Mouse (Mus musculus) liver, embryonic 13.5 days (tissue): ENCODE results near the gene Sec14l1. TPM values are rescaled to one million over a fixed set of nuclear protein-coding genes. Genes with fewer than 3 reads are reported as not detected.
A peak's percentile ranks its signal among the peaks of the same experiment; 100 is the strongest.

ENCODE experiments used
- ATAC-seq: fragments of 200-750 bp; cut with Nextera tagmentation; 2 replicates; pipeline ENCODE4 v1.8.0; 2017; ENCODE audit warnings: low read depth, mild to moderate bottlenecking, moderate number of reproducible peaks, moderate library complexity
- DNase-seq: peaks from one replicate; pipeline ENCODE4 v3.0.0; 2022
- H3K27ac ChIP-seq: fragments of 300-500 bp; sonication (generic); 2 replicates; pipeline ENCODE4 v1.5.1; 2015; ENCODE audit warnings: moderate library complexity, mild to moderate bottlenecking, inconsistent platforms
- H3K27me3 ChIP-seq: fragments of 300-500 bp; sonication (generic); 2 replicates; pipeline ENCODE4 v1.6.1; 2015; ENCODE audit warnings: mild to moderate bottlenecking, inconsistent platforms
- H3K36me3 ChIP-seq: fragments of 300-500 bp; sonication (generic); 2 replicates; pipeline ENCODE4 v1.6.1; 2015; ENCODE audit warnings: mild to moderate bottlenecking, inconsistent platforms
- H3K4me1 ChIP-seq: fragments of 300-500 bp; sonication (generic); replicated peaks from 2 replicates; pipeline ENCODE4 v1.6.1; 2015; ENCODE audit warnings: inconsistent platforms
- H3K4me2 ChIP-seq: fragments of 300-500 bp; sonication (generic); 2 replicates; pipeline ENCODE4 v1.6.1; 2015; ENCODE audit warnings: inconsistent platforms, mild to moderate bottlenecking, moderate library complexity
- H3K4me3 ChIP-seq: fragments of 300-500 bp; sonication (generic); replicated peaks from 2 replicates; pipeline ENCODE4 v1.5.1; 2015; ENCODE audit warnings: mild to moderate bottlenecking, inconsistent platforms
- H3K9ac ChIP-seq: fragments of 300-500 bp; sonication (generic); 2 replicates; pipeline ENCODE4 v1.6.1; 2015; ENCODE audit warnings: mild to moderate bottlenecking, inconsistent platforms
- H3K9me3 ChIP-seq: fragments of 300-500 bp; sonication (generic); replicated peaks from 2 replicates; pipeline ENCODE4 v1.6.1; 2016; ENCODE audit warnings: inconsistent platforms
- WGBS: fragments of 180-500 bp; shearing (Covaris S2); methylation state at CpG from one replicate; pipeline ENCODE4 v1.1.7; 2015; ENCODE audit not compliant: insufficient replicate concordance; 5-methylcytosine and 5-hydroxymethylcytosine counted together
- polyA plus RNA-seq: library from polyadenylated mRNA; unstranded; fragments of >200 nt; fragmentation: Nextera tagmentation; extraction: Ambion mirVana; gene quantifications from 2 replicates; pipeline ENCODE4 v1.2.1, GENCODE M21; 2015

The Sec14l1 gene
- polyA plus RNA-seq, 1 experiment from 2014 or later: 19.7 TPM

DNA sequence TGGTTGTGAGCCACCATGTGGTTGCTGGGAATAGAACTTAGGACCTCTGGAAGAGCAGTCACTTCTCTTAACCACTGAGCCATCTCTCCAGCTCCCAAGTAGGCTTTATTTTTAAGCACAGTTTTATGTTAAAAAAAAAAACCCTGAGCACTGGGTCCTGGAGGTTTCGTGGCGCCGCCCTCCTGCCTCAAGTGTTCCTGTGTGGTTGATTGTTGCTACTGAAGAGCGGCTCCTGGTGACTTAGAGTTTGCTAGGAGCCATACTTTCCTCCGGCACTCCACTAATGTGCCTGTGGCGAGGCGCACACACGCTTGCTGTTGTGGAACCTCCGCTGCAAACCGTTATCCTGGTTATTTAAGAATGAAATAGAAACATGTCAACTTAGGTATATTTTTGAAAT lies 16.5 kb downstream of the Sec14l1 start:
- 88% methylated on average over 10 of the region's 10 CpGs for WGBS
- H3K4me2 ChIP-seq: no peak overlapping the region
- H3K4me1 ChIP-seq: peaks cover 57% of the 10 kb centered on the region
- H3K36me3 ChIP-seq: 0 out of 2 replicates have a peak, but pooled peaks cover 6% of the 10 kb centered on the region
- H3K27ac ChIP-seq: no peak overlapping the region
- no peak overlapping the region for H3K9ac ChIP-seq
- H3K4me3 ChIP-seq: no peak overlapping the region
- ATAC-seq: no peak
- H3K27me3 ChIP-seq: no peaks in the 10 kb centered on the region
- no peaks in the 10 kb centered on the region for H3K9me3 ChIP-seq
- no peak for DNase-seq

DNA sequence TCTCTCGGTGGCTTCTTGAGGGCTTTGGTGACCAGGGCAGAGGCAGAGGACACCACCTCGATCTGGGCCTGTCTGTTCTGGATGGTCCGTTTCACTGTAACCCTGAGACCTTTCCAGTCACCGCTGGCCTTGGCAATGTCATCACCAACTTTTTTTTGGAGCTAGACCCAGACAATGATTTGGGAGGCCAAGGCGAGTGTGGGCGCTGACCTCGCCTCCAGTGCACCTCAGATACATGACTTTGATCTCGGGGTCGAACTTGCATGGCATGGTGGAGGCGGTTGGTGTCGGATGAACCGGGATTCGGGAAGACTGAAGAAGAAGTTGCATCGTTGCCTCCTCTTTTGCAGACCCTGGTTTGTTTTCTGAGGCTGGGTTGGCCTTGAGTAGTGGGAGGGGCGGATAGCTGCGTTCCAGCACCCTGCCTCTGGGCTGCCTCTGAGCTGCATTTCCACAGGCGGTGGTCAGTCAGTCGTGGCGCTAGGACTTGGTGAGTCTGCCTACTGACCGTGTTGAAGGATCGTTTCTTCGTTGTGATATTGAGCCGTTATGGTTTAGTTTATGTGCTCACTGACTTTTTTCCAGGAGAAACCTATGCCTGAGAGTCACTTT lies 19.9 kb downstream of the Sec14l1 start:
- H3K4me3 ChIP-seq: no peak overlapping the region
- ATAC-seq (no peak), DNase-seq (no peak)
- no peaks in the 10 kb centered on the region for H3K9me3 ChIP-seq
- H3K4me2 ChIP-seq: no peak overlapping the region
- 75% methylated on average over 23 of the region's 23 CpGs for whole genome bisulfite sequencing
- no peaks in the 10 kb centered on the region for H3K27me3 ChIP-seq
- no peak overlapping the region for H3K27ac ChIP-seq
- 0 out of 2 replicates have a peak, but pooled peaks cover 4% of the 10 kb centered on the region for H3K36me3 ChIP-seq
- peaks cover 44% of the 10 kb centered on the region for H3K4me1 ChIP-seq
- no peak overlapping the region for H3K9ac ChIP-seq

GRCm38 (mm10) chr11:117135457-117136290 lies 20.7 kb downstream of the Sec14l1 start:
- H3K36me3 ChIP-seq: no peaks in the 10 kb centered on the region
- peaks cover 40% of the 10 kb centered on the region for H3K4me1 ChIP-seq
- ATAC-seq: no peak
- H3K9me3 ChIP-seq: no peaks in the 10 kb centered on the region
- no peak for DNase-seq
- 40% methylated on average over 17 of the region's 17 CpGs for WGBS
- no peak overlapping the region for H3K9ac ChIP-seq
- no peaks in the 10 kb centered on the region for H3K27me3 ChIP-seq
- H3K27ac ChIP-seq: peak overlapping the region; percentile 52
- H3K4me2 ChIP-seq: no peak overlapping the region
- no peak overlapping the region for H3K4me3 ChIP-seq

- no peak for ATAC-seq
- no peak overlapping the region for H3K27ac ChIP-seq
Measured at GRCm38 (mm10) chr11:117136880-117137279, 21.9 kb downstream of the Sec14l1 start.

DNA sequence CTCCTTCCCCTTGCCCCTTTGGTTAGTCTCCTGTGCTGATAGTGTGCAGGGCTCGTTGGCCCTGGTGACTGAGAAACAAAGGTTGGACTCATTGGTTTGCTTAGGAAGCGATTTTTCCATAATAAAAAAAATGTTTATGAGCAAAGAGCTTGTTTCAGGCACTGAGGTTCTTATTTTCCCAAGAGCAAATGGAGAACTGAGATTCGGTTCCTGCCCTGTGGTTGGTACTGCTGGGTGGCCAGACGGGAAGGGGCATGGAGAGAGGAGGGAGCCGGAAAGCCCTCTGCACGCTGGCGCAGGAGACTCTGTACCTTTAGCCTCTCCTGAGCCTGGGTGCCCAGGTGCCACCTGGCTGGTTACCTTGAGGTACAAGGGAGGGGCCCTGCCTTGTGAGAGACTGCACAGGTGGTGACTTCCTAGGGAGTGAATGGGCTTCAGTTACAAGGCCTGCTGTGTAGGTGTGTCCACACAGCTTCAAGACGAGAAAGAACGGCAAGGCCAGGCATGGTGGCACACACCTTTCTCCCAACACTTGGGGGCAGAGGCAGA lies 23.3 kb downstream of the Sec14l1 start:
- peaks cover 22% of the 10 kb centered on the region for H3K36me3 ChIP-seq
- no peak for DNase-seq
- WGBS: 80% methylated on average over 9 of the region's 9 CpGs
- no peak overlapping the region for H3K27ac ChIP-seq
- H3K9ac ChIP-seq: no peak overlapping the region
- ATAC-seq: no peak
- no peak overlapping the region for H3K4me2 ChIP-seq
- no peak overlapping the region for H3K4me3 ChIP-seq
- H3K4me1 ChIP-seq: peaks cover 37% of the 10 kb centered on the region
- no peaks in the 10 kb centered on the region for H3K9me3 ChIP-seq
- H3K27me3 ChIP-seq: no peaks in the 10 kb centered on the region

More at GRCm38 (mm10) chr11:117136880-117137279, 21.9 kb downstream of the Sec14l1 start:
- peaks cover 37% of the 10 kb centered on the region for H3K4me1 ChIP-seq
- no peaks in the 10 kb centered on the region for H3K9me3 ChIP-seq
- no peak overlapping the region for H3K4me3 ChIP-seq
- no peak overlapping the region for H3K4me2 ChIP-seq
- H3K27me3 ChIP-seq: no peaks in the 10 kb centered on the region
- no peak overlapping the region for H3K9ac ChIP-seq
- peaks cover 8% of the 10 kb centered on the region for H3K36me3 ChIP-seq
- DNase-seq: no peak
- 60% methylated on average over 14 of the region's 14 CpGs for WGBS

- Histone ChIP-seq H3K9ac (no peak overlapping the region), H3K4me2 (no peak overlapping the region), H3K9me3 (no peaks in the 10 kb centered on the region), H3K27me3 (no peaks in the 10 kb centered on the region), H3K4me3 (no peak overlapping the region), H3K4me1 (peaks cover 39% of the 10 kb centered on the region), H3K27ac (no peak overlapping the region), H3K36me3 (peaks cover 28% of the 10 kb centered on the region)
- WGBS: 62% methylated on average over 12 of the region's 12 CpGs
- no peak for DNase-seq
- ATAC-seq: no peak
Measured at GRCm38 (mm10) chr11:117138795-117139463, 24.0 kb downstream of the Sec14l1 start.

- H3K4me2 ChIP-seq: no peak overlapping the region
- ATAC-seq (no peak), DNase-seq (no peak)
- peaks cover 54% of the 10 kb centered on the region for H3K36me3 ChIP-seq
- H3K4me3 ChIP-seq: no peak overlapping the region
- H3K4me1 ChIP-seq: peaks cover 21% of the 10 kb centered on the region
- H3K9me3 ChIP-seq: no peaks in the 10 kb centered on the region
- no peak overlapping the region for H3K27ac ChIP-seq
- no peak overlapping the region for H3K9ac ChIP-seq
- 76% methylated on average over 18 of the region's 18 CpGs for WGBS
- no peaks in the 10 kb centered on the region for H3K27me3 ChIP-seq
Measured at GRCm38 (mm10) chr11:117141376-117142001, 26.5 kb downstream of the Sec14l1 start.

DNA sequence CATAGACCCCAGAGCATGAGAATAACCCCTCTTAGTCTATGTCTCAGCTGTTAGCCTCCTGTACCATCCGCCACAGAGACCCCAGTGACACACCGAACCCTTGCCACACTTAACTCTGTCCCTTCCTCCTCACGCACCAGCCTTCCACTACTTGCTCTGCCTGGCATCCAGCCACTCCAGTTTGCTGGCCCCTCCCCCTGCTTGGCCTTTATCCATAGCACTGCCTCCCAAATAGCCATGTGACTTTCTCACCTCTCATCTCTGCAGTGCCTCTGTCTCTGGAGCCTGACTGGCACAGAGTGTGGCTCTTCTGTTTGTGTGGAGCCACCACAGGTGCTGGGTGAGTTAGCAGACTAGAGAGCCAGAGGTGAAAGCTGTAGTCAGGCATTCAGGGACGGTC lies 27.5 kb downstream of the Sec14l1 start:
- 87% methylated on average over 4 of the region's 4 CpGs for WGBS
- Histone ChIP-seq H3K9me3 (no peaks in the 10 kb centered on the region), H3K4me2 (no peak overlapping the region), H3K4me3 (no peak overlapping the region), H3K36me3 (peaks cover 64% of the 10 kb centered on the region), H3K4me1 (peaks cover 20% of the 10 kb centered on the region), H3K27ac (no peak overlapping the region), H3K27me3 (no peaks in the 10 kb centered on the region), H3K9ac (no peak overlapping the region)
- DNase-seq (no peak), ATAC-seq (no peak)

GRCm38 (mm10) chr11:117145451-117146117 lies 30.6 kb downstream of the Sec14l1 start:
- DNase-seq (no peak), ATAC-seq (no peak)
- Histone ChIP-seq H3K27ac (no peak overlapping the region), H3K4me3 (no peak overlapping the region), H3K9ac (no peak overlapping the region), H3K4me2 (no peak overlapping the region), H3K9me3 (no peaks in the 10 kb centered on the region), H3K27me3 (no peaks in the 10 kb centered on the region), H3K36me3 (peaks cover 94% of the 10 kb centered on the region), H3K4me1 (peaks cover 20% of the 10 kb centered on the region; the same call in 1 of the 2 replicates)
- WGBS: 84% methylated on average over 14 of the region's 14 CpGs

DNA sequence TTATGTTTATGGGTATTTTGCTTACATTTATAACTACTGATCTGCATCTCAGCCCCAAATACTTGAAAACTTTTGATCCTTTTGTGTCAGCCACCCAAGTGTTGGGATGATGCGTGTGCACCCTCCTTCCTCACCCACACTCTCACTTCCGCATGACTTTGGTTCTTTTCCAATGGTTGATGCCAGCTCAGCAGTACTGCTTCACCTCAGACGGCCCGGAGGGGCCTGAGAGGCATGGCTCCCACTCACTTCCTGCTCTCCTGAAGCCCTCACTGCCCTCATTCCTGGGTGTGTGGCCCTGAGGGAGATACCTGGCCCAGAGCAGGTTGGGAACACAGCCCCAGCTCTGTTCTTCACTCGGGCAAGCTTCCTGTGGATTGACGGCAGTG lies 31.1 kb downstream of the Sec14l1 start:
- no peaks in the 10 kb centered on the region for H3K9me3 ChIP-seq
- H3K4me1 ChIP-seq: peaks cover 20% of the 10 kb centered on the region; the same call in 1 of the 2 replicates
- H3K4me2 ChIP-seq: no peak overlapping the region
- H3K4me3 ChIP-seq: no peak overlapping the region
- no peak overlapping the region for H3K9ac ChIP-seq
- DNase-seq: no peak
- H3K27ac ChIP-seq: no peak overlapping the region
- H3K27me3 ChIP-seq: no peaks in the 10 kb centered on the region
- H3K36me3 ChIP-seq: peaks cover 99% of the 10 kb centered on the region
- ATAC-seq: no peak
- WGBS: 92% methylated on average over 6 of the region's 6 CpGs
